Mouse (Mus musculus) R1 (cell line): ENCODE data around the gene Pnma1.

Experiments used
- DNase-seq: peaks from one replicate; pipeline ENCODE4 v3.0.0-alpha.2; 2018; ENCODE audit warnings: low read depth, low spot score

Pnma1 gene

DNA sequence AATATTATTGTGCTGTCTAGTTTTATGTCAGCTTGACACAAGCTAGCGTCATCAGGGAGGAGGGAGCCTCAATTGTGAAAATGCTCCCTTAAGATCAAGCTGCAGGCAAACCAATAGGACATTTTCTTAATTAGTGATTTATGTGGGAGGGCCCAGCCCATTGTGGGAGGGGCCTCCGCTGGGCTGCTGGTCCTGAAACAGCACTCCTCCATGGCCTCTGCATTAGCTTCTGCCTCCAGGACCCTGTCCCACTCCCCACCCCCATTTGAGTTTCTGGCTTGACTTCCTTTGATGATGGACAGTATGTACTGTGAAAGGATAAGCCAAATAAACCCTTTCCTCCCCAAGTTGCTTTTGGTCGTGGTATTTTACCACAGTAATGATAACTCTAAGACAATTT is 41.3 kb downstream of the Pnma1 start:
- no peak for DNase-seq

DNA sequence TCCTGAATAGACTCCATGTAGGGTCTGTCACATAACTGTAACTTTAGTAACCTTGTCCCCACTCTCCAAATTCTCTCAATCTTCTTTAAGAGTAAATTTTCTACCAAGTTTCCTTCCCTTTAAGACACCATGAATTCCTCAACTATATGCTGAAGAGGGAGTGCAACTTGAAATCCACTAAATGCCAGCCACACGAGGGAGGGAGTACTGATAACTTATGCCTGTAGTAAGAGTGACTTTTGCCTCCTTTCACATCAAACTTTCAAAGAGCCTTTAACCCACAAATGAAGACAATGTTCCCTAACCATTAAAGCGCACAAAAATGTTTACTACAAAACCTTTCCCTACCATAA is 46.8 kb downstream of the Pnma1 start:
- peak; percentile 30 for DNase-seq

DNA sequence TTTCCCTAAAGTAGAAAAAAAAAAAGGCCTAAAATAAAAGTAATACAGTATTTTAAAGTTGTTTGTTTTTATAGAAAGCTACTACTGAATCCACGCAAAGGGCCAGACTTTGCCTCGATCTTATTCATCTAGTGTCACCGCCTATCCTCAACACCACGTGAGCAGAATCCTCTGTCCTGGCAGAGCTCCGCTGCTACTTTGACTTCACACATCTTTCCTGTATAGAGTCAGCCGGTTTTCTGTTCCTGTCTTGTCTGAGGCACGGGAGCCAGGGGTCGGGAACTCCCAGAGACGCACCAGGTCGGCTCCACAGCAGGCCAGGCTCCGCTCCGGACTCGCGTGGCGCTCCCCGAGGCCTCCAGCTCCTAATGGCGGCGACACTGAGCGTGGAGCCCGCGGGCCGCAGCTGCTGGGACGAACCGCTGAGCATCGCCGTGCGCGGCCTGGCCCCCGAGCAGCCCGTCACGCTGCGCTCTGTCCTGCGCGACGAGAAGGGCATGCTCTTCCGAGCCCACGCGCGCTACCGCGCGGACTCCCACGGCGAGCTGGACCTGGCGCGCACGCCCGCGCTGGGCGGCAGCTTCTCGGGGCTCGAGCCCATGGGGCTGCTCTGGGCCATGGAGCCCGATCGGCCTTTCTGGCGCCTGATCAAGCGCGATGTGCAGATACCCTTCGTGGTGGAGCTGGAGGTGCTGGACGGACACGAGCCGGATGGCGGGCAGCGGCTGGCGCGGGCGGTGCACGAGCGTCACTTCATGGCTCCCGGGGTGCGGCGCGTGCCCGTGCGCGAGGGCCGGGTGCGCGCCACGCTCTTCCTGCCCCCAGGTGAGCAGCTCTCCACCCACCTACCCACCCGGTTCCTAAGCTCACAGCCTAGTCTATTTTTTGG is 47.4 kb downstream of the Pnma1 start, which contains the start of gene Acot6:
Gene Acot6 (plus strand): TSS at position 51 of the 889 bp plus-strand sequence.
- peak; percentile 67 for DNase-seq

- DNase-seq: no peak
Measured at GRCm38 (mm10) chr12:84100071-84100470, 48.2 kb downstream of the Pnma1 start.

GRCm38 (mm10) chr12:84099605-84100004 is 48.7 kb downstream of the Pnma1 start:
- DNase-seq: no peak
